Mouse (Mus musculus): ENCODE measurements around the gene Cdh10.

Cdh10 gene

GRCm38 (mm10) chr15:18975041-18975440 lies 156.3 kb downstream of the Cdh10 start:
- DNase-seq (ENCODE audit: low read depth, low spot score), result no peak

- DNase-seq (ENCODE audit: low read depth, low spot score), result no peak
Measured at GRCm38 (mm10) chr15:18984891-18985290, 166.1 kb downstream of the Cdh10 start.

DNA sequence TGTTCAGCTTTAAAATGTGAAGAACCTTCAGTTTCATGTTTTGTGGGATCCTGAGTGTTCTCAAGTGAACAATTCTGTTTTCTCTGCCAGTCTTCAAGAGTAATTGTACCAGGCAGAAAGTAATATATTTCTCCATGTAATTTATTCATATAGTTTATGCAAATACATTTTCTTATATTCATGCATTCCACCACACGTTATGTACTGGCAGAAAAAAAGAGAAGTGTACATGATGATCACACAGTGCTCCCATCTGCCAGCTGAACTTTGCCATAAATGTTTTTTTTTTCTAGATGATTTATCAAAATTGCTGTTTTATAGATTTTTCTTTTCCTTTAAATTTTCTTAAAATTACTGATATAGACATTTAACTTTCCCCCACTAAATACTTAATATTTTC lies 168.9 kb downstream of the Cdh10 start:
- no peak for DNase-seq (ENCODE audit: low read depth, low spot score)

DNA sequence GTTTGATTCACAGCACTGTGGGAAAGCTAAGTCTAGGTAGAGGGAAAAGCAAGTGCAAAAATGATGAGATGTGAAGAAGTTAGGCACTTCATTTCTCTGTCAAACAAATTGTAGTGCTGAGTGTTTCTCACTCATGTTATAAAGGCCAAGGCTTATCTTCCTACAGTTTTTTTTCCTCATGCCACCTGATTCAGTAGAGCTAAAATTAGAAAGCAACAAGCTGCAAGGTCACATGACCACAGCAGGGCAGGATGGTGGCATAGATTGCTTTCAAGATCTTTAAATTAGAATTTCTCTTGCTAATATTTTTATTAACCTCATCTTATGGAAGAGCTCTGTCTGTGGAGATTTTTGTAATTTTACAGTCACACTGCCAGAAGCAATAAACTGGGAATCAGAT lies 174.8 kb downstream of the Cdh10 start:
- no peak for DNase-seq (ENCODE audit: low read depth, low spot score)

DNA sequence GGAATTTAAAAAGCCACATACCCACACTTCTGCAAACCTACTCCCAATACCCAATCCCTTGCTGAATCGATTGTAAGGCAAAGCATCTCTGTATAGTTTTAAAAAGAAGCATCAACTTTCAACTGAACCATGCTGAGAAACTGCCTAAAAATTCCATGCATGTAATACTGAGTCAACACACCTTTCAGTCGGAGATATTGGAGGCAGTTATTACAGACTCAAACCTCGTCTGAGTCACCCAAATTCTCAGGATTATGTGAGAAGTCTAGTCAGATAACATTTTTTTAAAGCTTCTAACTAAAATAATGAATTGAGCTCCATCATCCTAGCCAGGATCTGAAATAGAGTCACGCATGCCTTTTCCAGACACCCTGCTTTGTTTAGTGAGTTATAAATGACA lies 175.5 kb downstream of the Cdh10 start:
- no peak for DNase-seq (ENCODE audit: low read depth, low spot score)

DNA sequence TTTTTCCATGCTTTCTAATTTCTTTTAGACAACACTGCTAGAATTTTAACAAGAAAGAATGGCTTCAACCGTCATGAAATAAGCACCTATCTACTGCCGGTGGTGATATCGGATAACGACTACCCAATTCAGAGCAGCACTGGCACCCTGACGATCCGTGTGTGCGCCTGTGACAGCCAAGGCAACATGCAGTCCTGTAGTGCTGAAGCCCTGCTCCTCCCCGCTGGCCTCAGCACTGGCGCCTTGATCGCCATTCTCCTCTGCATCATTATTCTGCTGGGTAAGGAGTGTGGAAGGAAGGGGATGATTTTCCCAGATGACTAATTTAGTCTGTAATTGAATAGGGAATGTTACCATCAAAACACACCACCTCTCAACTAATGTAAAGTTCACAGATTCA lies 192.1 kb downstream of the Cdh10 start:
- DNase-seq (ENCODE audit: low read depth, low spot score), result no peak

- no peak for DNase-seq (ENCODE audit: low read depth, low spot score)
Measured at GRCm38 (mm10) chr15:19032983-19033382, 214.2 kb downstream of the Cdh10 start.

DNA sequence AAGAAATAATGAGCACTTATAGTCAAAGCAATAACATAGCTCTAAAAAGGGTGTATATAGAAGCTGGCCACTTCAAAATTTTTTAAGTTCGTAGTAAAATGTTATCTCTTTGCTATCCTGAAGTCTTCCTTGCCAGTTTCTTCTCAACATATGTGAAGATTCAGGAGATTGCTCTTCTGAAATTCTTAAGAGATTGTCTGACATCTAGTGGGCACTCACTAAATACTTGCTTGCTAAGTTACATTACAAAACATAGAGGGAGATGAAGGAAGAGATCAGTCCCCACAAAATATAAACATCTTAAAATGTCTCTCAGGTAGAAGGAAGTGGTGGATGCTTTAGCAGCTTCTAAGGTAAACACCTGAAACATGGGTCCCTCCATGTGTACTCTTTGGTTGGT lies 221.3 kb downstream of the Cdh10 start:
- DNase-seq (ENCODE audit: low read depth, low spot score), result no peak
